Mouse (Mus musculus): ENCODE results near the gene 2610318N02Rik. TPM values are rescaled to one million over a fixed set of nuclear protein-coding genes. Genes with fewer than 3 reads are reported as not detected.

Gene 2610318N02Rik
- polyA plus RNA-seq, 1 experiment from 2014 or later, result 18.1 TPM

GRCm38 (mm10) chr16:17148084-17148483 lies 23.1 kb upstream of the 2610318N02Rik start:
- no peaks in the 10 kb centered on the region for H3K9me3 ChIP-seq (ENCODE audit: control insufficient read depth, low read length)
- H3K4me1 ChIP-seq (ENCODE audit: control insufficient read depth in 2 of 2, insufficient read depth in 2 of 2, low read length in 2 of 2), result peaks cover 6 to 9% of the 10 kb centered on the region in 2 experiments; a peak in 3 of 4 replicates
- no peaks in the 10 kb centered on the region for H3K27me3 ChIP-seq (ENCODE audit: control insufficient read depth, insufficient read depth, low read length)
- peak overlapping the region; percentile 69; the same call in 1 of the 2 replicates for H3K9ac ChIP-seq (ENCODE audit: low read length)
- no peak for ATAC-seq (ENCODE audit: insufficient number of reproducible peaks, insufficient read depth, low FRiP score, low read depth)
- H3K36me3 ChIP-seq (ENCODE audit: control insufficient read depth, insufficient read depth, low read length), result peaks cover 17% of the 10 kb centered on the region
- 12% methylated on average over 16 of the region's 16 CpGs for WGBS
- peak overlapping the region; percentile 61 to 84; a peak in 3 of 4 replicates for H3K4me3 ChIP-seq (ENCODE audit: control insufficient read depth in 1 of 2, insufficient read depth in 1 of 2, low read depth in 1 of 2, low read length in 2 of 2)
- H3K4me2 ChIP-seq (ENCODE audit: low read length), result peak overlapping the region; percentile 99
- H3K27ac ChIP-seq (replicated peaks in 1 of 2; ENCODE audit: control insufficient read depth in 1 of 2, insufficient read depth in 1 of 2, low read depth in 2 of 2, low read length in 2 of 2), result no peak overlapping the region

GRCm38 (mm10) chr16:17147391-17147929 lies 22.5 kb upstream of the 2610318N02Rik start:
- Histone ChIP-seq H3K9me3 (ENCODE audit: control insufficient read depth, low read length) (no peaks in the 10 kb centered on the region), H3K9ac (ENCODE audit: low read length) (peak overlapping the region; percentile 69), H3K4me2 (ENCODE audit: low read length) (peak overlapping the region; percentile 99), H3K4me1 (ENCODE audit: control insufficient read depth in 2 of 2, insufficient read depth in 2 of 2, low read length in 2 of 2) (peaks cover 6 to 9% of the 10 kb centered on the region in 2 experiments; a peak in 3 of 4 replicates), H3K36me3 (ENCODE audit: control insufficient read depth, insufficient read depth, low read length) (peaks cover 11% of the 10 kb centered on the region), H3K27me3 (ENCODE audit: control insufficient read depth, insufficient read depth, low read length) (no peaks in the 10 kb centered on the region), H3K4me3 (ENCODE audit: control insufficient read depth in 1 of 2, insufficient read depth in 1 of 2, low read depth in 1 of 2, low read length in 2 of 2) (peak overlapping the region; percentile 61 to 84), H3K27ac (replicated peaks in 1 of 2; ENCODE audit: control insufficient read depth in 1 of 2, insufficient read depth in 1 of 2, low read depth in 2 of 2, low read length in 2 of 2) (no peak overlapping the region)
- WGBS, result under 1% methylated on average over 41 of the region's 41 CpGs
- ATAC-seq (ENCODE audit: insufficient number of reproducible peaks, insufficient read depth, low FRiP score, low read depth), result no peak

- H3K36me3 ChIP-seq (ENCODE audit: control insufficient read depth, insufficient read depth, low read length), result peaks cover 5% of the 10 kb centered on the region
- H3K4me3 ChIP-seq (ENCODE audit: control insufficient read depth in 1 of 2, insufficient read depth in 1 of 2, low read depth in 1 of 2, low read length in 2 of 2), result peak within 1 kb of the TSS; percentile 61 to 84
- peak within 1 kb of the TSS; percentile 99 for H3K4me2 ChIP-seq (ENCODE audit: low read length)
- peaks cover 6 to 9% of the 10 kb centered on the region in 2 experiments; a peak in 3 of 4 replicates for H3K4me1 ChIP-seq (ENCODE audit: control insufficient read depth in 2 of 2, insufficient read depth in 2 of 2, low read length in 2 of 2)
- peak within 1 kb of the TSS; percentile 69 for H3K9ac ChIP-seq (ENCODE audit: low read length)
- H3K27ac ChIP-seq (replicated peaks in 1 of 2; ENCODE audit: control insufficient read depth in 1 of 2, insufficient read depth in 1 of 2, low read depth in 2 of 2, low read length in 2 of 2), result no peak within 1 kb of the TSS
- ATAC-seq (ENCODE audit: insufficient number of reproducible peaks, insufficient read depth, low FRiP score, low read depth), result peak; percentile 80
- no peaks in the 10 kb centered on the region for H3K27me3 ChIP-seq (ENCODE audit: control insufficient read depth, insufficient read depth, low read length)
- WGBS, result 2% methylated on average over 34 of the region's 34 CpGs
- H3K9me3 ChIP-seq (ENCODE audit: control insufficient read depth, low read length), result no peaks in the 10 kb centered on the region
Measured at GRCm38 (mm10) chr16:17146772-17147235, 21.8 kb upstream of the 2610318N02Rik start, which contains the start of gene Ccdc116. TSS of gene Ccdc116 (minus strand) at chr16:17147229.

- Histone ChIP-seq H3K9me3 (ENCODE audit: control insufficient read depth, low read length) (no peaks in the 10 kb centered on the region), H3K27ac (replicated peaks in 1 of 2; ENCODE audit: control insufficient read depth in 1 of 2, insufficient read depth in 1 of 2, low read depth in 2 of 2, low read length in 2 of 2) (no peak within 1 kb of the TSS), H3K4me3 (ENCODE audit: control insufficient read depth in 1 of 2, insufficient read depth in 1 of 2, low read depth in 1 of 2, low read length in 2 of 2) (no peak within 1 kb of the TSS), H3K4me2 (ENCODE audit: low read length) (no peak within 1 kb of the TSS), H3K9ac (ENCODE audit: low read length) (no peak within 1 kb of the TSS), H3K4me1 (ENCODE audit: control insufficient read depth in 2 of 2, insufficient read depth in 2 of 2, low read length in 2 of 2) (peaks cover 6 to 9% of the 10 kb centered on the region in 2 experiments; a peak in 3 of 4 replicates), H3K36me3 (ENCODE audit: control insufficient read depth, insufficient read depth, low read length) (no peaks in the 10 kb centered on the region), H3K27me3 (ENCODE audit: control insufficient read depth, insufficient read depth, low read length) (no peaks in the 10 kb centered on the region)
- 25% methylated on average over 7 of the region's 7 CpGs for WGBS
- ATAC-seq (ENCODE audit: insufficient number of reproducible peaks, insufficient read depth, low FRiP score, low read depth), result no peak
Measured at GRCm38 (mm10) chr16:17144339-17144738, 19.4 kb upstream of the 2610318N02Rik start, which contains the start of gene Ydjc. TSS of gene Ydjc (plus strand) at chr16:17144621.

GRCm38 (mm10) chr16:17137355-17137754 lies 12.4 kb upstream of the 2610318N02Rik start:
- ATAC-seq (ENCODE audit: insufficient number of reproducible peaks, insufficient read depth, low FRiP score, low read depth), result no peak
- no peak overlapping the region for H3K4me2 ChIP-seq (ENCODE audit: low read length)
- H3K4me3 ChIP-seq (ENCODE audit: control insufficient read depth in 1 of 2, insufficient read depth in 1 of 2, low read depth in 1 of 2, low read length in 2 of 2), result no peak overlapping the region
- no peaks in the 10 kb centered on the region for H3K27me3 ChIP-seq (ENCODE audit: control insufficient read depth, insufficient read depth, low read length)
- WGBS, result 77% methylated on average over 15 of the region's 15 CpGs
- no peaks in the 10 kb centered on the region for H3K36me3 ChIP-seq (ENCODE audit: control insufficient read depth, insufficient read depth, low read length)
- no peak overlapping the region for H3K9ac ChIP-seq (ENCODE audit: low read length)
- H3K27ac ChIP-seq (replicated peaks in 1 of 2; ENCODE audit: control insufficient read depth in 1 of 2, insufficient read depth in 1 of 2, low read depth in 2 of 2, low read length in 2 of 2), result no peak overlapping the region
- H3K9me3 ChIP-seq (ENCODE audit: control insufficient read depth, low read length), result no peaks in the 10 kb centered on the region
- H3K4me1 ChIP-seq (ENCODE audit: control insufficient read depth in 2 of 2, insufficient read depth in 2 of 2, low read length in 2 of 2), result peaks cover 0 to 6% of the 10 kb centered on the region in 2 experiments; a peak in 3 of 4 replicates

- H3K9ac ChIP-seq (ENCODE audit: low read length), result peak overlapping the region; percentile 73
- no peaks in the 10 kb centered on the region for H3K27me3 ChIP-seq (ENCODE audit: control insufficient read depth, insufficient read depth, low read length)
- H3K9me3 ChIP-seq (ENCODE audit: control insufficient read depth, low read length), result no peaks in the 10 kb centered on the region
- H3K27ac ChIP-seq (replicated peaks in 1 of 2; ENCODE audit: control insufficient read depth in 1 of 2, insufficient read depth in 1 of 2, low read depth in 2 of 2, low read length in 2 of 2), result no peak overlapping the region; a peak in 1 of 4 replicates
- H3K36me3 ChIP-seq (ENCODE audit: control insufficient read depth, insufficient read depth, low read length), result no peaks in the 10 kb centered on the region
- ATAC-seq (ENCODE audit: insufficient number of reproducible peaks, insufficient read depth, low FRiP score, low read depth), result no peak
- peak overlapping the region; percentile 96 for H3K4me2 ChIP-seq (ENCODE audit: low read length)
- peak overlapping the region in 1 of 2 experiments; percentile 85; a peak in 2 of 4 replicates for H3K4me3 ChIP-seq (ENCODE audit: control insufficient read depth in 1 of 2, insufficient read depth in 1 of 2, low read depth in 1 of 2, low read length in 2 of 2)
- H3K4me1 ChIP-seq (ENCODE audit: control insufficient read depth in 2 of 2, insufficient read depth in 2 of 2, low read length in 2 of 2), result peaks cover 2 to 12% of the 10 kb centered on the region in 2 experiments; a peak in 3 of 4 replicates
- 41% methylated on average over 7 of the region's 7 CpGs for WGBS
Measured at GRCm38 (mm10) chr16:17132906-17133200, 7.9 kb upstream of the 2610318N02Rik start.

- under 1% methylated on average over 47 of the region's 47 CpGs for WGBS
- H3K9me3 ChIP-seq (ENCODE audit: control insufficient read depth, low read length), result no peaks in the 10 kb centered on the region
- H3K27me3 ChIP-seq (ENCODE audit: control insufficient read depth, insufficient read depth, low read length), result no peaks in the 10 kb centered on the region
- no peaks in the 10 kb centered on the region for H3K36me3 ChIP-seq (ENCODE audit: control insufficient read depth, insufficient read depth, low read length)
- peak; percentile 96 for ATAC-seq (ENCODE audit: insufficient number of reproducible peaks, insufficient read depth, low FRiP score, low read depth)
- H3K4me3 ChIP-seq (ENCODE audit: control insufficient read depth in 1 of 2, insufficient read depth in 1 of 2, low read depth in 1 of 2, low read length in 2 of 2), result peak within 1 kb of the TSS; percentile 81 to 85
- H3K27ac ChIP-seq (replicated peaks in 1 of 2; ENCODE audit: control insufficient read depth in 1 of 2, insufficient read depth in 1 of 2, low read depth in 2 of 2, low read length in 2 of 2), result peak within 1 kb of the TSS; percentile 23 to 55; a peak in 2 of 4 replicates
- peaks cover 2 to 12% of the 10 kb centered on the region in 2 experiments; a peak in 3 of 4 replicates for H3K4me1 ChIP-seq (ENCODE audit: control insufficient read depth in 2 of 2, insufficient read depth in 2 of 2, low read length in 2 of 2)
- peak within 1 kb of the TSS; percentile 77 for H3K9ac ChIP-seq (ENCODE audit: low read length)
- peak within 1 kb of the TSS; percentile 96 for H3K4me2 ChIP-seq (ENCODE audit: low read length)
Measured at GRCm38 (mm10) chr16:17132089-17132905, 7.3 kb upstream of the 2610318N02Rik start, which contains the start of gene Sdf2l1. TSS of gene Sdf2l1 (minus strand) at chr16:17132383.
